Mouse (Mus musculus) embryonic facial prominence, embryonic 11.5 days (tissue): ENCODE data around the gene Ttc14. TPM values are rescaled to one million over a fixed set of nuclear protein-coding genes. Genes with fewer than 3 reads are reported as not detected.

Experiments used
- ATAC-seq: fragments of 200-750 bp; cut with Nextera tagmentation; replicated peaks from 2 replicates; pipeline ENCODE4 v1.8.0; 2017; ENCODE audit warnings: low read depth; ENCODE audit not compliant: insufficient number of reproducible peaks, low FRiP score, low TSS enrichment
- DNase-seq: peaks from one replicate; pipeline ENCODE4 v3.0.0-alpha.2; 2015; ENCODE audit warnings: low spot score
- H3K27ac ChIP-seq: fragments of 300-500 bp; sonication (generic); replicated peaks from 2 replicates; pipeline ENCODE4 v1.5.1; 2014; ENCODE audit warnings: mild to moderate bottlenecking, low read depth, low read length, control low read depth
- H3K27me3 ChIP-seq: fragments of 300-500 bp; sonication (generic); 2 replicates; pipeline ENCODE4 v1.6.1; 2014; ENCODE audit warnings: mild to moderate bottlenecking, low read length, moderate library complexity, mixed read lengths; ENCODE audit not compliant: control insufficient read depth, insufficient read depth
- H3K36me3 ChIP-seq: fragments of 300-500 bp; sonication (generic); replicated peaks from 2 replicates; pipeline ENCODE4 v1.6.1; 2014; ENCODE audit warnings: low read depth, mild to moderate bottlenecking, low read length, moderate library complexity, mixed read lengths; ENCODE audit not compliant: control insufficient read depth, insufficient read depth
- H3K4me1 ChIP-seq: fragments of 300-500 bp; sonication (generic); 2 replicates; pipeline ENCODE4 v1.6.1; 2014; ENCODE audit warnings: low read length, mixed read lengths; ENCODE audit not compliant: control insufficient read depth, insufficient read depth
- H3K4me2 ChIP-seq: fragments of 300-500 bp; sonication (generic); 2 replicates; pipeline ENCODE4 v1.6.1; 2014; ENCODE audit warnings: low read depth, mild to moderate bottlenecking, control low read depth, low read length, moderate library complexity
- H3K4me3 ChIP-seq: fragments of 300-500 bp; sonication (generic); 2 replicates; pipeline ENCODE4 v1.5.1; 2014; ENCODE audit warnings: low read depth, low read length, control low read depth
- H3K9ac ChIP-seq: fragments of 300-500 bp; sonication (generic); replicated peaks from 2 replicates; pipeline ENCODE4 v1.6.1; 2014; ENCODE audit warnings: mild to moderate bottlenecking, control low read depth, low read length
- H3K9me3 ChIP-seq: fragments of 300-500 bp; sonication (generic); replicated peaks from 2 replicates; pipeline ENCODE4 v1.6.1; 2016; ENCODE audit warnings: mild to moderate bottlenecking, low read length, inconsistent platforms, mixed read lengths; ENCODE audit not compliant: control insufficient read depth
- WGBS: fragments of 180-500 bp; shearing (Covaris S2); extraction: QIAGEN DNeasy Blood & Tissue Kit; methylation state at CpG from one replicate; pipeline ENCODE4 v1.1.7; 2014; 5-methylcytosine and 5-hydroxymethylcytosine counted together
- polyA plus RNA-seq: library from polyadenylated mRNA; unstranded; fragments of >200 nt; fragmentation: Nextera tagmentation; extraction: Ambion mirVana; gene quantifications from 2 replicates; pipeline ENCODE4 v1.2.1, GENCODE M21; 2014

Ttc14 gene
- polyA plus RNA-seq, 1 experiment from 2014 or later: 65.2 TPM

- Histone ChIP-seq H3K27me3 (no peaks in the 10 kb centered on the region), H3K27ac (no peak within 1 kb of the TSS), H3K4me1 (no peaks in the 10 kb centered on the region), H3K9me3 (no peaks in the 10 kb centered on the region), H3K9ac (peak within 1 kb of the TSS; percentile 76), H3K4me2 (peak within 1 kb of the TSS; percentile 71), H3K4me3 (peak within 1 kb of the TSS; percentile 51), H3K36me3 (no peaks in the 10 kb centered on the region)
- 7% methylated on average over 26 of the region's 26 CpGs for WGBS
- ATAC-seq (peak; percentile 92), DNase-seq (peak; percentile 87)
These were observed 44.4 kb downstream of the Ttc14 start, which contains the start of gene Ccdc39 for GRCm38 (mm10) chr3:33843801-33844632. Ccdc39 (minus strand) TSS chr3:33844310.

GRCm38 (mm10) chr3:33846639-33847038, 47.0 kb downstream of the Ttc14 start:
- no peak overlapping the region for H3K4me3 ChIP-seq
- ATAC-seq (no peak), DNase-seq (no peak)
- no peaks in the 10 kb centered on the region for H3K27me3 ChIP-seq
- no peaks in the 10 kb centered on the region for H3K36me3 ChIP-seq
- no peak overlapping the region for H3K27ac ChIP-seq
- no peak overlapping the region for H3K9ac ChIP-seq
- no peak overlapping the region for H3K4me2 ChIP-seq
- H3K9me3 ChIP-seq: no peaks in the 10 kb centered on the region
- H3K4me1 ChIP-seq: no peaks in the 10 kb centered on the region
- 84% methylated on average over 6 of the region's 6 CpGs for WGBS

DNA sequence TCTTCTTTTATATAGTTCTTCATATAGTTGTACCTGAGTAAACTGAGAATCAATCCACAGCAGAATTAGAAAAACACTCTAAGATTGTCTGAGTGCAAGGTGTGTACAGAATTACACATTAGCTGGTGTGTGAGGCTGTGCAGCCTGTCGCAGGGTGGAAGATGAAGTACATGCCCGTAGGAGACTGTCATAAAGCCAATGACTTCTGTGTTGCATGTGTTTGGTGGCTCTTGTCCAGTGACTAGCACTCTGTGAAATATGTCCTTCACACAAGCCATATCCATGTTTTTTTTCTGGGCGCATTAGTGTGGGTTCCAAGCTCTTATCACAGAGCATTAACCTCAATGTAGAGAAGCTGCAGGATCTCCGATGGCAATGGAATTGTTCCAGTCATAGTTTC, 51.2 kb downstream of the Ttc14 start:
- Histone ChIP-seq H3K9me3 (no peaks in the 10 kb centered on the region), H3K9ac (no peak overlapping the region), H3K27ac (no peak overlapping the region), H3K4me1 (no peaks in the 10 kb centered on the region), H3K36me3 (no peaks in the 10 kb centered on the region), H3K27me3 (no peaks in the 10 kb centered on the region), H3K4me2 (no peak overlapping the region), H3K4me3 (no peak overlapping the region)
- no peak for ATAC-seq
- 90% methylated on average over 4 of the region's 4 CpGs for WGBS
- no peak for DNase-seq

DNA sequence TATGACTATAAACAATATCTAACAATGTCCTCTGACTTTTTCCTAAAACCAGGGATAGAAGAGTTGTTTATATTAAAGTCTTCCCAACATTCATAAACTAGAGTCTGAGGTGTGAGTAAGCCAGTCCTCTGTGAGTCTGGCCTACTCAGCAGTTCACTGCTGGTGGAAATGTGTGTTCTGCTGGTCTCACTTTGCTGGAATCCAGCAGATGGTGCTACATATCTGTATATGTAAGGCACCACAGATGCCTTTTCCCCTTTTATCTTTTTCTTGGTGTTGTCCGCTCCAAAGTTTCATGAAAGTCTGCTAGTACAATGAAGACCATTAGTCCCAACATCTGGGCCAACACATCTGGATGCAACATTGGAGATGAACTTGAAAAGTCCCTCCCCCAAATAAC, 53.4 kb downstream of the Ttc14 start:
- Histone ChIP-seq H3K9ac (no peak overlapping the region), H3K4me2 (no peak overlapping the region), H3K4me3 (no peak overlapping the region), H3K27ac (no peak overlapping the region), H3K27me3 (no peaks in the 10 kb centered on the region), H3K4me1 (no peaks in the 10 kb centered on the region), H3K36me3 (no peaks in the 10 kb centered on the region), H3K9me3 (no peaks in the 10 kb centered on the region)
- DNase-seq (no peak), ATAC-seq (no peak)
- WGBS: 69% methylated on average over 1 of the region's 1 CpGs

GRCm38 (mm10) chr3:33858939-33859338, 59.3 kb downstream of the Ttc14 start:
- WGBS: 81% methylated on average over 3 of the region's 3 CpGs

DNA sequence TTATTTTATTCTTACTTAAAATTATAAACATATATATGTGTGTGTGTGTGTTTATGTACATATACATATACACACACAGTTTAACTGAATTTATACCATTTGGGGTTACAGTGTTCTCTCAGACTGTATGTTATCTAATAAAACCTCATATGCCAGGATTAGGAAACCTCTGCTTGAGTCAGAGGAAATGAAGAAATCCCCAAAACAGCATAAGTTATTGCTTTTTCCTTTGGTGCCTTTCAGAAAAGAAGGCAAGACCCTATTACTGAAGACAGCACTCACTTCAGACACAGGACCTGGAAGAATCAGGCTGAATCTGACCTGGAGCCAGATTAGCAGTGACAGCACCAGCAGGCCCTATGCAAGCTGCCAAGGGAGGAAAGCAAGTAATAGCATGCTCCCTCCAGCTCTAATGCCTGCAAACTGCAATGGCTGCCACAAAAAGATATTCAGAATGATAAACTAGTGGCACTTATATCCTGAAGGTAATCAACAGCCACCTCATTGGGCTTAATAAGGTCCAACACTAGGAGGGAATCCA, 64.4 kb downstream of the Ttc14 start:
- no peak for ATAC-seq

More at GRCm38 (mm10) chr3:33858939-33859338, 59.3 kb downstream of the Ttc14 start:
- Histone ChIP-seq H3K4me3 (no peak overlapping the region), H3K9me3 (no peaks in the 10 kb centered on the region), H3K4me2 (no peak overlapping the region), H3K4me1 (no peaks in the 10 kb centered on the region), H3K27ac (no peak overlapping the region), H3K9ac (no peak overlapping the region), H3K27me3 (no peaks in the 10 kb centered on the region), H3K36me3 (no peaks in the 10 kb centered on the region)
- DNase-seq (no peak), ATAC-seq (no peak)

More for the DNA sequence above, 64.4 kb downstream of the Ttc14 start:
- H3K4me3 ChIP-seq: no peak overlapping the region
- no peaks in the 10 kb centered on the region for H3K9me3 ChIP-seq
- no peaks in the 10 kb centered on the region for H3K4me1 ChIP-seq
- H3K27me3 ChIP-seq: no peaks in the 10 kb centered on the region
- H3K9ac ChIP-seq: no peak overlapping the region
- no peaks in the 10 kb centered on the region for H3K36me3 ChIP-seq
- no peak overlapping the region for H3K4me2 ChIP-seq
- H3K27ac ChIP-seq: no peak overlapping the region
- DNase-seq: no peak

Other genes with a start within 250 kb of the Ttc14 start
- 6.3 and 6.7 TPM in 2 replicates for gene Ccdc39, start 44.5 kb downstream of the Ttc14 start, polyA plus RNA-seq
- gene Fxr1, start 220.1 kb downstream of the Ttc14 start, polyA plus RNA-seq: 85.9 and 98.9 TPM in 2 replicates